Mouse (Mus musculus) c-Kit-negative CD71-positive TER-119-positive erythroid progenitor cells, embryonic 14.5 days (primary cell): Measurements from ENCODE around the gene Cptp.

Source experiments
- DNase-seq: peaks from one replicate; pipeline ENCODE4 v3.0.0-alpha.2; 2013; ENCODE audit warnings: low read depth, low spot score

Gene Cptp

DNA sequence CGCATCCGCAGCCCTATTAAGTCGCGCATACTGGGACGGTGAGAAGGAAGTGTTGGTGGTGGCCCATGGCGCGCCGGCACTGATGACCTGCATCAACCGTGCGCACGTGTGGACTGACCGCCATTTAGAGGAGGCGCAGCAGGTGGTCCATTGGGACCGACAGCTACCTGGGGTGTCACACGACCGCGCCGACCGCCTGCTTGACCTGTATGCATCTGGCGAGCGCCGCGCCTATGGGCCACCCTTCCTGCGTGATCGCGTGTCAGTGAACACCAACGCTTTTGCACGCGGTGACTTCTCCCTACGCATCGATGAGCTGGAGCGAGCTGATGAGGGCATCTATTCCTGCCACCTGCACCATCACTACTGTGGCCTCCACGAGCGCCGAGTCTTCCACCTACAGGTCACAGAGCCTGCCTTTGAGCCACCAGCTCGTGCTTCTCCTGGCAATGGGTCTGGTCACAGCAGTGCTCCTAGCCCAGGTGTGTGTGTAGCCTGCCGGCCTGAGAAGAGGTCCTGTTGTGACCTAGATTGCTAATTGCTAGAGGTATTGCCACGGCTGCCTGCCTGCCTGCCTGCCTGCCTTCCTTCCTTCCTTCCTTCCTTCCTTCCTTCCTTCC lies 27.5 kb downstream of the Cptp start:
- DNase-seq = no peak

DNA sequence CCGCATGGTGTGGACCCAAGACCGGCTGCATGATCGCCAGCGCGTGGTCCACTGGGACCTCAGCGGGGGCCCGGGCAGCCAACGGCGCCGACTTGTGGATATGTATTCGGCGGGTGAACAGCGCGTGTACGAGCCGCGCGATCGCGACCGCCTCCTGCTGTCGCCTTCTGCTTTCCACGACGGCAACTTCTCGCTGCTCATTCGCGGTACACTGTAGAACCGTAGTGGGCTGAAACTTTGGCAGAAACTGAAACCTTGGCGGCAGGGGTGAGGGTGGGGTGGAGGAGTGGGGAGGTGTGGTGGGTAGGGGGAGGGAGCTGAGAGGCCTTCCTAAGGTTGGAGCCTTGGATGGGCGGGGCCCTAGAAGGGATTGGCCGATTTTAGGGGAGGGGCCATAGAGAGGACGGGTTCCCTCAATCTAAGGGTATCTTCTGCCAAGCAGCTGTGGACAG lies 28.2 kb downstream of the Cptp start:
- no peak for DNase-seq

DNA sequence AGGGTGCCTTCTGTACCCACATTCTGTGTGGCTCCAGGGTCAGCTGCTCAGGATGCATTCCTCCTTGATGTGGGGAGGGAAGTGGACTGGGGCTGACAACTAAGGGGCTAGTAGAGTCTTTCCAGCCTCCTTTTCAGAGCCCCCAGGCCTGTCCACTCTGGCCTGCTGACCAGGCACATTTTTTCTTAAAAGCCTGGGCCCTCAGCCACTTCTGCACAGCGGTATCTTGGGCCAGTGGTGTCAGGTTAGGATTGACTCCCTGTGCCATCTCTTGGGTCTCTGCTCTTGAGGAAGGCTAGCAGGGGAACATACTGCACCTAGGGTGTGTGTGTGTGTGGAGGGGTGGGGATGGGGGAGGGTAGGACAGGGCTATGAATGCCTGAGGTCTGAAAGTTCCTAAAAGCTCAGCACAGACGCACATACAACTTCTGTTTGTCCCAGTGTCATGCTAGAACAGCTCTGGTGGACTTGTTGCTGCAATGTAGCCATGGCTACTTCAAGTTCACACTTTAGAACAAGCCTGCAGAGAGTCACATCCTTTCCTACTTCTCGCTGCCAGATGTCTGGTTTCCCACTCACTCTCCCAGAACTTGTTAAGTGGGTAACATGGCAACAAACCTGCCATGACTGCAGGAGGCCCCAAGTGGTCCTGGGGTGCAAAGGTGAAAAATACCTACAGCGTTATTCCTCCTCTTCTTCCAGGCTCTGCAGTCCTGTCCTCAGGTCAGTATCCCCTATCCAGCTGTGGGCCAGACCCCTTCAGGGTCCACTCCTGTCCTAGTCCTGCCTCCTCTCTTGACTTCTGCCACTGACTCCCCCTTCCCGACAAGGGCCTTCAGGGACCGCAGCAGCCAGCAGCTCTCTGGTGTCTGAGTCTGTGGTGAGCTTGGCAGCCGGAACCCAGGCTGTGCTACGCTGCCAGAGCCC lies 28.9 kb downstream of the Cptp start:
- no peak for DNase-seq

DNA sequence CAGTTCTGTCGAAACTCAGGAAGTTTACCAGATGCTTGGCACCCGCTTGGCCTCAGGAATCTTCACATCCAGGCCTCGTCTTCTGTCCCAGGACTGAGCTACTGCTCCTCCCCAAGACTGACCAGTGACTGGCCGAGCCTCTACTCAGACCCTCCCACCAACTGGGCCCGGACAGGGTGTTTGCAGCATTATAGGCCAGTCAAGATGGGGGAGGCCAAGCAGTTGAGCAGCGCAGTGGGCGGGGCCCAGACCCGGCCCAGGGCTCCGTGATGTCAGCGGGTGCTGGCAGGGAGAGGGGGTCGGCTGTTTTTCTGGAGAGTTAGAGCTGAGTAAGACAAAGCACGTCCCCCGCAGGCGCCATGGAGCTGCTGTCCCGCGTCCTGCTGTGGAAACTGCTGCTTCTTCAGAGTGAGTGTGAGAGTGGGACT lies 29.7 kb downstream of the Cptp start, which contains the start of gene Mxra8:
Gene Mxra8, plus strand, starts transcription at position 198 of the 428 bp plus-strand sequence.
- no peak for DNase-seq

DNA sequence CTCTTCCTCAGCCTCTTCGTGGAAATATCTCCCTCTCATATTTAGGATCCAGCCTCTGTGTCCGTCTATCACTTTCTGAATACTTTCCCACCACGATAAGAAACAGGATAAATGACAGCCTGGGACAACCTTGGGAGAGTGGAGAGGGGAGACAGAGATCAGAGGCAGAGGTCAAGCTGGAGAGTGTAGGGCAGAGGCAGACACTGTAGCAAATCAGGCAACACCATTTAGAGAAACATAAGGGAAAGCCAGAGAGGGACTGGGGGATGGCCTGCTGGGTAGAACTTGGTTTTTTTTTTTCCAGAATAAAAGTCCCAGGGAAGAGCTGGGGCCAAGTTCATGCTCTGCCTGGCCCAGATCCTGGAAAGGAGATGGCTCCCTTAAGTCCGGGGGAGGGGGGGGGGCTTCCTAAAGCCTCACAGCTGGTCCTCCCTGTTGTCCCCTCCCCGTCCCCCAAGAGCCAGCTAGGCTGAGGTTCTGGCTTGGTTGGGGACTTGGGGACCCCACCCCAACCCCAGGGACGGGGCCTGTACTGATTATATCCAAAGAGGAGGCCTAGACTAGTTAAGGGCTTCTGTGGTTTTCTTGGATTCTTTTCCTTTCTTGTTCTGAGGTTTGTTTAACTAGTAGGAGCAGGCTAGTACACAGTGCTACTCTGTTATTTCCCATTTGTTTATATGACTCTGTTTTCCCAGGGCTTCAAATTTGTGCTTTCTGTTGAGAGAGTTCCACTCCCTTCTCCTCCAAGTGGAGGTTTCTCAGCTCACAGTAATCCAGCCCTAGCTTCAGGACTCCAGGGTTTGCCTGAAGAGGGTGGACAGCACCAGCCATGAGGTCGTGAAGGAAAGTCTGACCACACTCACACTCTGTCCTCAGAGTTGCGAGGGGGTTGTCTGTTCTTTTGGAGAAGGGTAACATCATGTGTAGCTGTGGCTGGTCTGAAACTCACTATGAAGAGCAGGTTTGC lies 30.8 kb downstream of the Cptp start:
- no peak for DNase-seq

DNA sequence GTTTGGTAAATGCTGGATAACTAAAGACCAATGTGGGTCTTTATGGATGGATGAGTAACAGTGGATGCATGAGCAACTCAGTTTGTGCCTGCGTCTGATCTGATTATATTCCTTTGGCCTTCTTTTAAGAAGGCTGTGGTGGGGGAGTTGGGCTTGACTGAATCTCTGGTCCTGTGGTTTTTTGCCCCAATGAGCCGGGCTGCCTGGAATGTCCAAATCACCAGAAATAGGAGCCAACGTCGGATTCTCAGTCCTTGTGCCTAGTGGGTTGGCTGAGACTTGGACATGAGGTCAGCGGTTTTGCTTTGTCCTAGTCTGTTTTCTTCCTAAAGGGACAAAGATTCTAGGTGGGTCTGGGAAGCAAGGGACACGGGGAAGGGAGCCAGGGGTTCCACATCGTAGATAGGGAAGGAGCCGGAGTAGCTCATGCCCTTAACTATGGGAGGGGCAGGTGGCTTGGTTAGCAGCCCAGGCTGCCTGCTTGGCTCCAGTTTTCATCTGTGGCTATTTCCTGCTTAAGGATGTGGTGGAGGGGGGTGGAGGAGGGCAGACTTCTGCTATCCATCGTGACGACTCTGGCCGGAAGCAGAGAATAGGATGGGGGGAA lies 31.7 kb downstream of the Cptp start:
- DNase-seq = no peak

DNA sequence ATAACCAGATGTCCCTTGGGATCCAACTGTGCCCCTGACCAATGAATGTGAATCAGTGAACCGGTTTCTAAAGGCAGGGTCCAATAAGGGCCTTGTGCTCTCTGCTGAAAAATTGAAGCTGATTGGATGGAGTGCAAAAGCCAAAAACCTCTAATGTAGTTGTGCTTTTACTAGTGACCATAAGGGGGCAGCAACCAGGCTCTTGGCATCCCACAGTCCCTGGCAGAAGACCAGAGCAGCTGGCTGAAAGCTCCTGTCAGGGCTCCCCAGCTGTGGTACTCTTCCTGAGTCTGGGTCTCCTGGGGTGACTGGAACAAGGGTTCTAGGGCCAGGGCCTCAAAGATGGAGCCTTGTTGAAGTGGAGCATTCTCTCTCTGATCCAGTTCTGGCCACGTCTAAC lies 35.4 kb downstream of the Cptp start:
- no peak for DNase-seq

DNA sequence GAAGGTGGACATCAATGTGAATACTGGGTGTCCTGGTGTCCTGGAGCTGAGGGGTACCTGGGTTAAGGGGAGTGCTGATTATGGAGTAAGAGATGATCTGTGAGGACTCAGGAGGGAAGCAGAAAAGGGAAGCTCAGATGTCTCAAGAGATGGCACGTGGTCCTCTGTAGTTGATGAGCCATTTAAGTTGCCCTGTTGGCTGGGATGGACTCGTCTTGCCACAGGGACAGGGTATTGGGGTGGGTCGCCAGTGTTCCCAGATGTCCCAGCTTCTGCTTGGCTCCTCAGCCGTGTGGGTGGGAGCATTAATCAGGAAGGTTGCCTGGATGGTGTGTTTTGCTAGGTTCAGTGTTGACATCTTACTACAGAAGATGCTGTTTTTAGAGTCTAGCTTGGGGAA lies 36.0 kb downstream of the Cptp start:
- no peak for DNase-seq

DNA sequence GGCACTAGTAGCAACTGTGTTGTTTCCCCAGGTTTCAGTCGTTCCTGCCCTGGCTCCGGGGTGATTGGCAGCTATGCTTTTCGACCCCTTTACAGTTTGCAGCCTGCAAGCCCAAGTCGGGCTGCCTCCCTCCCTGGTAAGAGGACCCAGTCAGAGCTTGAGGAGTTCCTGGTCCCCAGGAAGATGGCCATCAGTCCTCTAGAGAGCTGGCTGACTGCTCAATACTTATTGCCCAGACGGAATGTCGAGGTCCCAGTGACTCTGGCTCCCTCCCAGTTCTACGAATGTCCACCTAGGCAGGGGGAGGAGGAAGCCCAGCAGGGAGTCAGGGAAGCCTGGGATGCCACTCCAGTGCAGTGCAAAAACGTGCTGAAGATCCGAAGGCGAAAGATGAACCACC lies 36.9 kb downstream of the Cptp start:
- no peak for DNase-seq

DNA sequence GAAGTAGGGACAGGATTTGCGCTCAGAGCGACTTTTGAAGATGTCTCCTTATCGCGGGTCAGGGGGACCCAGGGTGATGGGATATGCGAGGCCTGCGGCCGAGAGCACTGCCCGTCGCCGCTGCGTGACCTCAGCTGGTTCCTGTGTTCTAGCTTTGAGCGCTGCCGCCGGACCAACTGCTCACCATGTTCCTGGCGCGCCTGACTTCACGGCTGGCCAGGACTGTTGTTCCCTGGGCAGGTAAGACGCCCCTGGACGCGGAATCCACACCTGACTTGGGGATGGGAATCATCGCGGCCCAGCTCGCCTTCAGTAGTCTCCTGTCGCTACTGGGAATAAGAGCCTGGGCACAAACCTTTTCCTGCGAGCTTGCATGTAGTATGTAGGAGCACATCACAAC lies 37.4 kb downstream of the Cptp start:
- DNase-seq = no peak

DNA sequence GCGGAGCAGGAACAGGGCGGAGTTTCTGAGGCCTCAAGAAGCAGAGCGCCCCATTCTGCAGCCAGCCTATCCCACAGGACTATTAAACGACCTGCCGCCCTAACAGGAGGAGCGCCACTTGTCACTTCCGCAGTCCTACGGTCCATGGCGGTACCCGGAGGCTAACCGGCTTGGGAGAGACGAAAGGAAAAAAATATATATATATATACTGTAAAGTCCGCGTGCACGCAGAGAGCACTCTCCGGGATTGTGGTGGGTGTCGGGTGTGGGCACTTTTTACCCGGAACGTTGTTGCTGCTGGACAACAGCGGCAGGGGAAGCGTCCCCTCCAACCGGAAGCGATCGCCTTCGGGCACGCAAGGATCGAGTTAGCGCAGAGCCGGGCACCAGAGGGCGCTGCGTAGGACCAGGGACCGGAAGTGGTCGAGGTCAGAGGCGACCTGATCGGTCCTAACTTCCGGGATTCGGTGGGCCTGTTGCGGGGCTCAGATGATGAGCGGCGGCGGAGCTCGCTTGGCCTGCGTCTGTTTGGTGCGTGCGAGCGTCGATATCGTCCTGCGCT lies 38.0 kb downstream of the Cptp start, which contains the start of gene Aurkaip1:
Gene Aurkaip1, plus strand, starts transcription at position 68 of the 562 bp plus-strand sequence.
- peak; percentile 88 for DNase-seq

DNA sequence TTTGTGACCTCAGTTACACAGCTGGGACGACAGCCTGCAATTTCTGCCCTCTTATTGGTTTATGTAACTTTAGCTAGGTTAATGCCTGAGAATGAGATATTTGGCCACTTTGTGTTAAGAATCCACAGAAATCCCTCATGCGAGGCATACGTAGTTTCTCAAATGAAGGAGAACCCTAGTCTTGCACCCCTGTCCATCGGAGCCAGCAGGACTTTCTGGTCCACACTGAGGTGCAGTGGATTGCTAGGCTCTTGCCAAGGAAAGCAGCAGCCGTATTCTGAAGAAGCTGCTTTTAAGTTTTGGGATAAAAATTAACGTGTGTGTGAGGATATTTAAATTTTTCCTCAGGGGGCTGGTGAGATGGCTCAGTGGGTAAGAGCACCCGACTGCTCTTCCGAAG lies 38.6 kb downstream of the Cptp start:
- DNase-seq = no peak

DNA sequence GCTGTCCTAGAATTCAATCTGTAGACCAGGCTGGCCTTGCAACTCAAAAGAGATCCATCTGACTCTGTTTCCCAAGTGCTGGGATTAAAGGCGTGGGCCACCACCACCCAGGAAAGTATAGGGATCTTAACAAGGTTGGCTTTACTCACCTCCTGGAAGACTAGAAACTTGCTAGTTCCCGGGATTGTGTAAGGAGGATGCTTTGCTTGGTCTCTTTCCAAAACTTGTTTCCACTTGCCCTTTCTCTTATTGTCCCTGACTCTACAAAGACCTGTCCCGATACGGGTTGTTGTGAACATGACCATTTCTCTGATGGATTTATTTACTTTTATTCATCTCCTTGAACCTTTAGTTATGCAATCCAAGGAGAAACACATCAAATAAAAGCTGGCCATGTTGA lies 39.4 kb downstream of the Cptp start:
- DNase-seq = no peak

DNA sequence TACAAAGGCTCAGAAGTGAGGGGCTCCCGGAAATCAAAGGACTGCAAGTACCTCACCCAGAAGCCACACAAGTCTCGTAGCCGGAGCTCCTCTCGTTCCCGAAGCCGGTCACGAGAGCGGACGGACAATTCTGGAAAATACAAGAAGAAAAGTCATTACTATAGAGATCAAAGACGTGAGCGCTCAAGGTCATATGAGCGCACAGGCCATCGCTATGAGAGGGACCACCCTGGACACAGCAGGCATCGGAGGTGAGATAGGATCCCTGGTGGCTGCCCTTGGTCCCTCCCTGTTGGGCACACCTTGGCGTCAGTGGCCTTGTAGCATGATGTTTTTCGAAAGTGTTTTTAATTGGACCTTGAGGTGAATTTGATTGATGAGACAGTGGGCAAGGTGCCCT lies 45.8 kb downstream of the Cptp start:
- no peak for DNase-seq

DNA sequence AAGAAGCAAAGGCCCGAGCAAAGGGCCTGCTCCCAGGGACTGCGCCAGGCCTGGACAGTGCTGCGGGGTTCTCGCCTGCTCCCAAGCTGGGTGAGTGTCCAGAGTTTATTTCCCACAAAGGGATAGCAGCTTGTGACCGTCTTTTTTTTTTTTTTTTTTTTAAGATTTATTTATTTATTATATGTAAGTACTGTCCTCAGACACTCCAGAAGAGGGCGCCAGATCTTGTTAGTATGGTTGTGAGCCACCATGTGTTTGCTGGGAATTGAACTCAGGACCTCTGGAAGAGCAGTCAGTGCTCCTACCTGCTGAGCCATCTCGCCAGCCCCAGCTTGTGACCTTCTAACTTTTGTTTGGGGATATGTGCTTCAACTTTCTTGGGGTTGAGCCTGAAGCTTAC lies 48.2 kb downstream of the Cptp start:
- no peak for DNase-seq

DNA sequence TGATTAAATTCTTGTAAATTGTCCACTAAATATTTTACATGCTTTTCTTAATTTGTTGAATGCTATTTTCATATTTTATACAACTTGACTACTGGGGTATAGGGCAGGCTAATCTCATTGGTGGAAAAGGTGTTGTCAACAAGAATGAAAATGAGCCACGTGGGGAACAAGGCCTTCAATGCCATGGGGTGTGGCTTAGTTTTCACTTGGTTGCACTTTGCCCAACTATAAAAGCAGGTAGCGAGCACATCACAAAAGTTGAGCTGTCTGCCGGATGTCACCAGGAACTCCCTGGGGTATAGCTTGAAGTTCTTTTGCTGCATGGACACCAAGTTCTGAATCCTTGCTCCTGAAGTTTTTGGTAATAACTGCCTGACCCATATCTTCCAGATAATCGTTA lies 51.7 kb downstream of the Cptp start:
- DNase-seq = no peak
